Mouse (Mus musculus): ENCODE measurements around the gene A630023A22Rik.

A630023A22Rik gene

DNA sequence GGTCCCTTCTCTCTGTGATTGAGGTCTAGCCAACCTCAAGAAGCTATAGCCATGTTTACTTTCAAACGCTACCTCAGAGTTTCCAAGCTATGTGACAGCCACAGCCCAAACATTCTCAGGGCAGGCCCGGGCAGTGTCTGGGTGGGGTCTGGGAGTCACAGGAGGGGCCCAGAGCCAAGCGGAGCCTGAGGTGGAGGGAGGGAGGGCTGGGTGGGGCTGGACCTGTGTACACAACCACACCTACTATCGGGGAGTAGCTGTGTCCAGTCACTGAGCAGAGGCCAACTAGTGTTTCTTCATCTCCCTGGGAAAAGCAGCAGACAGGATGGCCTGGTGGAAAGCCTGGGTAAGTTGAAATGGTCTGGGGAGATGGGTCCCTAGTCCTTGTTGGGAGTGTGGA is 16.8 kb downstream of the A630023A22Rik start, which contains the start of gene Anxa8:
TSS of gene Anxa8 (plus strand) at position 251 of the 400 bp plus-strand sequence.
- DNase-seq, result no peak

DNA sequence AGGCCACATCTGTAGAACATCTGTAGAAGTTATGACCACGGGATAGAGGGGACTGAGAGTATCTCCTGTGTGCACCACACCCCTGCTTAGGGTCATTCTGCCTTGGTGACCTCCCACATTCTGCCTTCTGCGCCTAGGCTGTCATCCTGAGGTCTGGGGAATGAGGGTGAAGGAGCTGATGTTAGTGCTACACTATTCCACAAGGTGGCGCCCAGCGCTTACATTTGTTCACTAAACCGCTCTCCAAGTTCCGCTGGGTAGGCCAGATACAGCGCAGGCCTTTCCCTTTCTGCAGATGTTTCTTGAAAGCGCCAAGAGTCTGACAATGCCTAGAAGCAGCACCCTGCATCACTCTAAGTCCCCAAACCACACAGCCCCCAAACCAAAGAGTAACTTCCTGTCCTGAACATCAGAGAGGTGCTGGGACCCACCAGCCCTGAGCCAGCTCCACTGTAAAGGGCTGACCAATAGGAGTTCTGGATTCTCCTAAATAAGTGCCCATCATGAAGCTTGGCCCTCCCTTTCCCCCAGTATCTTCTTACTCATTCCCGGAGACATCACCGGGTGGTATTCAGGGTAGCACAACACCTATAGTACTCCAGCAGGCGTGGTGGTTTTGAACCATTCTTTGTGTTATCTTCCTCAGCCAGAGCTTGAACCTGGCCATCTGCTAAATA is 22.1 kb downstream of the A630023A22Rik start:
- DNase-seq, result peak; percentile 64

DNA sequence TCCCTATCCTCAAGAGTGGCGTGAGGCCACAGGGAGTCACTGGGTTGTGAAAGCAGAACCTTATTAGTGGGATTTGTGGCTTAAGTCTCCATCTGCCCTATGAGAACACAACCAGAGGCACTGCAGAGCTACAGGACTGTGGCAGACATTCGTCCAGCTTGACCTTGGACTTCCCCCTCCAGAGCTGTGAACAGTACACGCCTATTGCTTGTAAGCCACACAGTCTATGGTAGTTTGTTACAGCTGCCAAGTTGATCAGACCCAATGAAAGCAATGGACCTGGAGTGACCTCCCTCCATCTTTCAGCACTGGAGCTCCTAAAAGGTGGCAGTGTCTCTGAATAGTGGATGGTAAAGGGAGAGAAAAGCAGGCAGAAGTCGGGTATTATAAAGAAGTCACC is 24.3 kb downstream of the A630023A22Rik start:
- no peak for DNase-seq

DNA sequence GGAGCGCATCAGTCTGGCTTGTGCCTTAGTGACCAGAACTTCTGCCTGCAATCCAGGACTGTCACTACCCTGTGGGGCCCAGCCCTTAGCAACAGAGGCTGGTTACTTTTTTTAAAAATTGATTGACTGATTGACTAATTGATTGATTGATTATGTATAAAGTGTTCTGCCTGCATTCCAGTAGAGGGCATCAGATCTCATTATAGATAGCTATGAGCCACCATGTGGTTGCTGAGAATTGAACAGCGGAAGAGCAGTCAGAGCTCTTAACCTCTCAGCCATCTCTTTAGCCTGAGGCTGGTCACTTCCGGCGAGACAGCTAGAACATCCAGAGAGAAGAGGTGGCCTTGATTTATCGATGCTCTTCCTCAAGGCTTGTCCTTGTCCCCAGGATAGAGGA is 25.3 kb downstream of the A630023A22Rik start:
- no peak for DNase-seq

DNA sequence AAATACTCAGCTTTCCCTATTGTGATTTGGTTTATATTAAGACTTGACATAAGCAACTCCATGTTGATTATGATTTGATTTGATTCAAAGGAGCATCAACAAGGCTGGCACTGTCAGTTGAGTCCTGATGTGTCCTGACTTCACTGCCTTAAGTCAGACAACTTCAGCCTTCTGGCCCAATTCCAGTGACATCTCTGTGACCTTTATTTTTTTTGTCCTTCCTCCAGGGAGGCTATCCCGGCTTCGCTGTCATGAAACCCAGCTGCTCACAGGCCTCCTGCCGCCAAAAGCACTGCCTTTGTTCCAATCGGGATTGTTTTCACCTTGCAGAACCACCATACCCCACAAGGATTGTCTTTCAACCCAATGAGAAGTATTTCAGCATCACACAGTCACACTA is 27.2 kb downstream of the A630023A22Rik start:
- no peak for DNase-seq

DNA sequence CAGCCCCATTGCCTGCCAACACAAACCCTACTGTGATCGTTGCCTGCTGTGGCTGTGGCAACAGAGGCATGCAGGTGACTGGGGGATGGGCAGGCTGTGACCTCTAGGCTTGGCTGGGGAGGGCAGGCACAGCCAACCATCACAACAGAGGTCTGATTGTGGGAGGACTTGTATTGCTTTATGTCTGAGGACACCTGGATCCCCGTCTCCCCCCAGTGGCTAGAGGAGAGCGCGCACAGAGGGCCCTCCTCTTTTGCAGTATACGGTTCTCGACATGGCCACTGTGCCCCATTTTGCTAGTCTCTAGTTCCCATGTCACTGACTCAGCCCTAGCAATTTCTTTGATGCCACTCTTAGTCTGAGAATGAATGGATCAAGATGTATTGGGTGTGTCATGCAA is 30.9 kb downstream of the A630023A22Rik start:
- DNase-seq, result no peak

DNA sequence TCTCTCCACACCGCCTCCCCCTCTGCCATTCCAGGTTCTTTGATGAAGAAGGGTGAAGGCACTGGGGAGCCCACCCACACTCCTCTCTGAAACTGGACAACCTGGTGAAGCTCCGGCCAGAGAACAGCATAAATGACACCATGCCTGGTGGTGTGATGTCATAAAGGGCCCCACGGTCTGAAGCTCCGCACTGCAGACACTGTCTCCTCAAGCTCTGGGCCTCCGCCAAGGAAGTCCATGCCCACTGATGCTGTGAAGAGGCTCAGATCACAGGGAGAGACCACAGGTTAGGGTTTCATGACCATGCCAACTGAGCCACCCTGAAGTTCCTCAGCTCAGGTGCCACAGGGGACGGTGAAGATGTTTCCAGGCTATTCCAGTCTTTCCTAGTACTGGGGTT is 50.0 kb downstream of the A630023A22Rik start, which contains the start of gene Antxrl:
TSS of gene Antxrl (plus strand) at position 192 of the 400 bp plus-strand sequence.
- no peak for DNase-seq

DNA sequence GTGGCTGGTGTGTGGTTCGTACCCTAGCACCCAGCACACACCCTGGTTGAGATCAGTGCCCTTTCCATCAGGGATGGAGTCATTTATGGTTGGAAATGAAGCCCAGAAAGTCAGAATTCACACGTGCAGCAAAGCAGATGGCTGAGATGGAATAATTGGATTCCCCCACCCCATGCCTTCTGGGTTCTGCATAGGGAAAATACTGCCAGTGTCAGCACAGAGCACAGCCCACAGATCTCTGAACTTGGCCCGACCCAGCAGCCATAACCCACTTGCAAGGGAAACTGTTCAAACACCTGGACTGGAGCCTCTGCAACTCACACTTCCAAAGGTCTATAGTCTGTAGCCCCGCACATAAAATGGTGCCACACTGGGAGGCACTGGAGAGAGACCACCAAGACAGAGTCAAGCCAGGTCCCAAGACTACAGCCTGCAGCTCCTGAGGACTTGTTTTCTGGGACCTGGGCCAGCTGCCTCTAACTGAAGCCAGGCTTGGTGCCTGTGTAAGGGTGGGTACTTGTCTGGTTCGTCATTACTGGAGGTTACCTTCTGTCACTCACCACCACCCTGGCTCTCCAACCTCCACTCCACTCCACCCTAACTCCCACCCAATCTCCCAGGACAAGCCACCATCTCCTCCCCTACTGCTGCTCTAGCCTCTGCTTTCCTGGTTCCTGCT is 52.3 kb downstream of the A630023A22Rik start:
- no peak for DNase-seq

DNA sequence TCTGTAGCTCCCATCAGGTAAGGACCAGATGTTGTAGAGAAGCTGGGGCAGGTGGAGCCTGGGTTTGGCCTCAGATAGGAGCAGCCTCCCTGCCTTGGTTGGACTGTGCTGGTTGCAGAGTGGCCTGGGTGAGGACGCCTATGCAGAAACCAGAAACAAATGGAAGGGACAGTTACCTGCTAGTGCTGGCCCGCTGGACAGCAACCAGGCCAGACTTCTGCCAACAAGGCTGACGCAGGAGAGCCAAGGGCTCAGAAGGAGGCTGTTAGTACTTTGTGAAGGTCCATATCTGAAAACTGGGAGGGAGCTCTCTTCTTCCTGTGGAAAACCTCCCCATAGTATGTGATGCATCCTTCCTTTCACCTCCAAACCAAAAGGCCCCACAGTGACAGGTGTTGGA is 59.2 kb downstream of the A630023A22Rik start:
- no peak for DNase-seq

DNA sequence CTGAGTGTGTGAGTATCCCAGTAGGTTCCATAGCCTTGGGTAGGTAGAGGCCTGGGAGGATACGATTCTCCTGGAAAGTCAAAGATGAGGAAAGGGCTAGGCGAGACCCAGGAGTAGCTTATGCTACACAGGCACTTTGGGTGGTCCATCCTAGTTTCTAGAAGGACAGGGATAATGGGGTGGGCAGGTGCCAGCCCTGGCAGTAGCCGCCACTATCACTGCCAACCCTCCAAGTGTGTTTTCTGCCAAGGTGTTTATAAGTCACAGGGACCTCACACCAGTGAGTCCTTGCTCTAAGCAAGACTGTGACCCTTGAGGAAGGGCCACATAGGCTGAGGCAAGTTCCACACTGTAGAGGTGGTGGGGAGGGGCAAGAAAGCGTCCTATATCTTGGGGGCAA is 61.3 kb downstream of the A630023A22Rik start:
- DNase-seq, result no peak

DNA sequence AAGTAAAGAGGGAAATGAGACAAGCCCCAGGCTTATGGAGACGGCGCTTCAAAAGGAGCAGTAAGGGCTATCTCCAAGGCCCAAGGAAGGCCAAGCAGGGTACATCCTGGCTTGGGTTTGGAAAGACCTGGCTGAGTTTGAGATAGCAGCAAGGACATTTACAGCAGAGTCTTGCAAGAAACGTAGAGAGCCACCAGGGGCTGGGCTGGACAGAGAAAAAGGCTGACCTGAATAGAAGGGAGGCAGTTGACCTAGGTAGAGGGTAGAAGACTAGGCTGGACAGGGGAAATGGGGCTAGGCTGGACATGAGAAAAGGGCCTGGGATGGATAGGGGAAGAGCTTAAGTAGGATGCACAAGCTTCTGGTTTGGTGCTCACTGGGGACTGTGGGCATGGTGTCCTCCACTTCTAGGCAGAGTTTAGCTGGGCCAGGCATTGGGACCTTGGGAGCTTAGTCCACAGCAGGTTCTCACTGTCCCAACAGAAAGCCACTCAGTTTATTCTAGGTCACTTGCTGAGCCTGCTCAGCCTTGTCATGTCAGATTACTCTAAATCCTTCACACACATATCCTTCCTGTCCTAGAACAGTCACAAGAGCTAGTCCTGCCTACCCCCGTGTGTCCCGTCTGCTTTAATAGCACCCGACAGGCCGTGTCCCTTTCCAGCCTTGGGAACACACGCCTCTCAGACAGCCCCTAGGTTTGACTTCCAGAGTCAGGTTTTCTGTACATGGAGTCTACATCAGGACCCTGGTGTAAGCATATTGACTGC is 68.5 kb downstream of the A630023A22Rik start:
- DNase-seq, result no peak

DNA sequence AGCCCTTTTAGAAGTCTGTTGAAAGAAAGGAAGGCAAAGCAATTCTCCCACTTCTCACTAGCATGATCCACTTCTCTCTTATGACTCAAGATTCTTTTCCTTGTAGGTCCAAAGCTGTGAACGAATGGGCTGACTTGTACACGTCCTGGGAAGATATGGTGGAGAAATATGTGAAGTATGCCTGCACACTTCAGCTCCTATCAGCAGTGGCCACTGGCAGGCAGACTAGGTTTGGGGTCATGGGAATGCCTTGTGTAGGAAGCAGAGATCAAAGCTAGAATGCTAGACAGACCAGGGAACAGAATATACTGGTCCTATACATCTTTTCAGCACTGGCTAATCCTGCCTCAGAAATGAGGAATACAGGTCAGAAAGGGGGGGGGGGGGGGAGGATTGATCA is 75.8 kb downstream of the A630023A22Rik start:
- DNase-seq, result no peak

DNA sequence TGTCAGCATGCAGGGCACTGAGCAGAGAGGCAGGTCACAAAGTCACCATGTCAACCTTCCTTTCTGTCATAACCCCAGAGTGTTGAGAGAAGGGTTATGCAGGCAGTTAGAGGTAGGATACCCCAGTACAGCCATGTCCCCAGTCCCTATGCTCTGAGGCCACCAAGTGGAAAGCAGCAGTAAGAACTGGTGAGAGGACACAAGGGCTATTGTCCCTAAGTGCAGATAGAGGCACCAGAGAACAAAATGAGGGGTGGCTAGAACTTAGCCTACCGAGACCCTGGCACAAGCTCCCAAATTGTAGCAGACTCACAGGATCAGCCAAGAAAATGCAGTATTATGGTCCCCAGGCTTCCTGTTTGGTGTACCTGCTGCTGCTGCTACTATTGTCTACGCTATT is 85.6 kb downstream of the A630023A22Rik start:
- no peak for DNase-seq

DNA sequence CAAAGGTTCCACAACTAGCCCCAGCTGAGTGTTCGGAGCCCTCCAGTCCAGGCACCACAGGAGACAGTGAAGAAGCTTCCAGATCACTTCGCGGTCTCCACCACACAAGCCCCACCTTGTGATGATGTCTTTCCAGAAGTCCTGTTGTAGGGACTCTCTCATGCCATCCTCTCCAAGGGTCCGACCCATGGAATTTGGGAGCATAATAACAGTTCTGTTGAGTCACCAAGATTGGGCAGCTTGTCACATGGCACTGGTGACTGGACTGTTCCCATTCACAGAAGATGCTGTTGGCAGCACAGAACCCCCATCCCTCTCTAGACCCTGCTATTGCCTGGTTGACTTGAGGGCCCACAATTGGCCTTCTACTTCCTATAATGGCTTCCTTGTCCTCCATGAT is 86.2 kb downstream of the A630023A22Rik start, which contains the start of gene Gm5460:
TSS of gene Gm5460 (plus strand) at position 378 of the 400 bp plus-strand sequence.
- DNase-seq, result no peak

DNA sequence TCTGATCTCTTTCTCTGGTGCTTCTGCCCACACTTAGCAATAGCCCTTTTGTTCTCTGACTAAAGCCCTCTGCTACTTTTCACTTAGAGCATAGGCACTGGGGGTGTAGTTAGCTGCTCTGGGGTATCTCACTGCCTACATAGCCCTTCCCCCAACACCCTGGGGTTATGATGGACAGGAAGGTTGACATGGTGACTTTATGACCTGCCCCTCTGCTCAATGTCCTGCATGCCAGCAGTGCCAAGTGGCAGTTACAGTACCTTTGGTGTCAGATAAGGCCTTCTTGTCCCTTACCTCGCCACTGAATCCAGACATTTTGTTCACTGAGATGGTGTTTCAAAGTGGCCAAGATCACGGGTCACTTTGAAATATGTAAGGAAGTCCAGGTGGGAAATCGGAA is 87.5 kb downstream of the A630023A22Rik start, which contains the start of gene Gm30083:
TSS of gene Gm30083 (minus strand) at position 120 of the 400 bp plus-strand sequence.
- no peak for DNase-seq

DNA sequence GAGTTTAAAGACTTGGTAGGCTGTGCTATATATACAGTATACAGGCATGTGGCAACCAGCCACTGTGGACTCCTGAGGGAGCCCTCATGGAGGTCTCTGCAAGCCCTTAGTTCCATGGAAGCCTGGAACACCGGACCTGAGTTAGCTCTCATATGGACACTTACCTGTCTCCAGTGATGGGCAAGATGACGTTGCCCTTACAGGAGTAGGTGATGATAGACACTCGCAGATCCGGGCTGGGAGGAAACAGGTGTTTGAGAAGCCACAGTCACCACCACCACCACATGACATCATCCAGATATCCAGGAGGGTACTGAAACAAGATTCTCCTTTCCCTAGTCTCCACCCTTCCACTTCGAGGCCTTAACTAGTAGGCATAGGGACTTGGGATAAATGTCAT is 100.2 kb downstream of the A630023A22Rik start:
- no peak for DNase-seq

DNA sequence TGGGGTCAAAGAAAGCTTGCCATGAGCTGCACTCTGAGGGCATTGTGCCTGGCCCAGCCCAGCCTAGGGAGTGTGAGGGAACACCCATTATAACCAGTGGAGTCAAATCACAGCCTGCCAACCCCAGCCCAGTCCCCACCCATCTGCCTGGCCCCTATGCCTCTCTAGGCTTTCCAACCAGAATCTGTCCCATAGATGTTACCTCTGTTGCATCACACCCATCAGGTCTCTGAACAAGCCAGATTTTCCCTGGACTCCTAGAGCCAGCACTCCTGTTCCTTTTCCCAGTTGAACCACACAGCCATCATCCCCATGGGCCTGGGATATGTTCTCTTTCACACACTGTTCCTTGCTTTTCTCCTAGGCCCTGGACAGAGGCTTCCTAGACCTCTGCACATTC is 101.1 kb downstream of the A630023A22Rik start:
- no peak for DNase-seq

All from cerebellum, adult 8-10 months (tissue).